ENCODE assay signal across 16 mouse cellular contexts in genomic region chr6:34716206-34716887, GRCm38 (mm10).
A peak's percentile ranks its signal among the peaks of the same experiment; 100 is the strongest.
DNase-seq lines count a peak whose midpoint lies in the region; ATAC-seq and TF ChIP-seq lines count a peak whose summit lies in the region.
"Had no signal": no experiment of that assay in that cellular context is flagged by ENCODE, and none has a peak within 500 bp of the region (broad histone marks: within the 10 kb centered on the region; RNA-seq: fewer than 3 reads in every experiment).

No protein-coding gene starts in this region.

- H3K27me3 ChIP-seq in heart, embryonic 13.5 days (replicated peaks): no peaks in the 10 kb centered on the region
- H3K27me3 ChIP-seq in heart, adult 2 months (ENCODE audit: control insufficient read depth, insufficient read depth, low read length): no peaks in the 10 kb centered on the region
- H3K27me3 ChIP-seq in lung, embryonic 15.5 days: no peaks in the 10 kb centered on the region
- H3K27me3 ChIP-seq in myocyte (ENCODE audit: control insufficient read depth, insufficient read depth, insufficient read length): no peaks in the 10 kb centered on the region
- H3K27me3 ChIP-seq in limb, embryonic 10.5 days (ENCODE audit: low read depth, poor library complexity, severe bottlenecking): no peaks in the 10 kb centered on the region

- H3K79me2 ChIP-seq in heart, adult 2 months (replicated peaks; ENCODE audit: control insufficient read depth, insufficient read depth, low read length): no peaks in the 10 kb centered on the region
- H3K79me2 ChIP-seq in myocyte (ENCODE audit: control insufficient read depth, insufficient read depth): peaks cover 100% of the 10 kb centered on the region

- no peak for TF ChIP-seq EP300 in heart, adult 2 months (IDR thresholded peaks at IDR 0.05; ENCODE audit: insufficient read depth, low read depth, low read length)

- peaks cover 10% of the 10 kb centered on the region; the same call in 1 of the 2 replicates for H3K36me3 ChIP-seq in heart, embryonic 13.5 days
- peaks cover 16% of the 10 kb centered on the region for H3K36me3 ChIP-seq in heart, adult 2 months (ENCODE audit: control insufficient read depth, insufficient read depth, low read length)
- no peaks in the 10 kb centered on the region for H3K36me3 ChIP-seq in lung, embryonic 15.5 days
- peaks cover 22% of the 10 kb centered on the region for H3K36me3 ChIP-seq in myocyte (ENCODE audit: control insufficient read depth, insufficient read depth)
- H3K36me3 ChIP-seq in limb, embryonic 10.5 days: peaks cover 11% of the 10 kb centered on the region

- no peak for DNase-seq in heart, adult 2 months
- no peak for DNase-seq in lung, adult 2 months
- DNase-seq in limb, embryonic 10.5 days (ENCODE audit: low spot score): no peak
- DNase-seq: adrenal gland, postnatal 36 days; cerebellum, adult 9-11 months; kidney, postnatal 25 days; retina, postnatal 1 day; thymus, postnatal 25 days had no signal

- H3ac ChIP-seq in myocyte (ENCODE audit: control insufficient read depth, insufficient read length): no peak overlapping the region

- H3K9ac ChIP-seq in heart, embryonic 13.5 days: no peak overlapping the region
- H3K9ac ChIP-seq in heart, adult 2 months (ENCODE audit: low read depth, low read length): no peak overlapping the region
- no peak overlapping the region for H3K9ac ChIP-seq in lung, embryonic 15.5 days

- no peak for ATAC-seq in heart, embryonic 13.5 days (ENCODE audit: extremely low read depth, insufficient number of reproducible peaks, low FRiP score, low TSS enrichment)
- ATAC-seq in lung, embryonic 15.5 days (ENCODE audit: borderline replicate concordance, extremely low read depth, low FRiP score, low TSS enrichment): no peak
- 0 out of 2 replicates have a peak, but pooled peaks have one; percentile 32 for ATAC-seq in common myeloid progenitor, adult 5-6 weeks (replicated peaks; ENCODE audit: low read depth, poor library complexity, severe bottlenecking)
- no peak for ATAC-seq in erythroid progenitor cell, adult 5-6 weeks (replicated peaks; ENCODE audit: low FRiP score, poor library complexity, severe bottlenecking)
- ATAC-seq: activated CD4-positive, CD25-positive, alpha-beta regulatory T cell, adult 4 months; forebrain, embryonic 16.5 days had no signal

- H3K4me1 ChIP-seq in heart, embryonic 13.5 days: peaks cover 97% of the 10 kb centered on the region
- peaks cover 21% of the 10 kb centered on the region for H3K4me1 ChIP-seq in heart, adult 2 months (ENCODE audit: control insufficient read depth, insufficient read depth, low read length)
- peaks cover 60% of the 10 kb centered on the region for H3K4me1 ChIP-seq in lung, embryonic 15.5 days
- peaks cover 25% of the 10 kb centered on the region for H3K4me1 ChIP-seq in lung, adult 2 months (ENCODE audit: control insufficient read depth, insufficient read depth, low read length)
- peaks cover 61% of the 10 kb centered on the region for H3K4me1 ChIP-seq in limb, embryonic 10.5 days

- no peak overlapping the region for H3K4me3 ChIP-seq in heart, embryonic 13.5 days
- no peak overlapping the region for H3K4me3 ChIP-seq in heart, adult 2 months
- no peak overlapping the region for H3K4me3 ChIP-seq in lung, embryonic 15.5 days
- H3K4me3 ChIP-seq in lung, adult 2 months (replicated peaks; ENCODE audit: extremely low read depth, low read depth, low read length): no peak overlapping the region
- no peak overlapping the region for H3K4me3 ChIP-seq in myocyte
- H3K4me3 ChIP-seq in limb, embryonic 10.5 days: no peak overlapping the region

- TF ChIP-seq POLR2A in heart, adult 2 months (IDR thresholded peaks at IDR 0.05; ENCODE audit: insufficient read depth, low read depth, low read length): no peak
- TF ChIP-seq POLR2A in lung, adult 2 months (IDR thresholded peaks at IDR 0.05; ENCODE audit: borderline replicate concordance, extremely low read depth, low read depth, low read length): no peak
- TF ChIP-seq POLR2A in myocyte (IDR thresholded peaks at IDR 0.05; ENCODE audit: insufficient read length, low read depth): no peak

- H3K9me3 ChIP-seq in heart, embryonic 13.5 days: no peaks in the 10 kb centered on the region
- no peaks in the 10 kb centered on the region for H3K9me3 ChIP-seq in lung, embryonic 15.5 days
- no peaks in the 10 kb centered on the region for H3K9me3 ChIP-seq in limb, embryonic 10.5 days (replicated peaks)

- intact Hi-C loops in heart, adult 2 months (cut with DNase I): no loop called here

- no peak overlapping the region; the same call in 1 of the 2 replicates for H3K4me2 ChIP-seq in heart, embryonic 13.5 days
- no peak overlapping the region for H3K4me2 ChIP-seq in lung, embryonic 15.5 days
- peak overlapping the region; percentile 58 for H3K4me2 ChIP-seq in myocyte (ENCODE audit: low read depth)
- H3K4me2 ChIP-seq: midbrain, embryonic 11.5 days had no signal

- TF ChIP-seq CTCF in heart, adult 2 months (IDR thresholded peaks at IDR 0.05): no peak
- TF ChIP-seq CTCF in lung, adult 2 months (IDR thresholded peaks at IDR 0.05; ENCODE audit: insufficient read depth, low read length): no peak

- peak overlapping the region; percentile 88 for H3K27ac ChIP-seq in heart, embryonic 13.5 days (replicated peaks)
- H3K27ac ChIP-seq in heart, adult 2 months: no peak overlapping the region
- peak overlapping the region; percentile 62; the same call in 1 of the 2 replicates for H3K27ac ChIP-seq in lung, embryonic 15.5 days
- no peak overlapping the region for H3K27ac ChIP-seq in limb, embryonic 10.5 days

- WGBS in heart, embryonic 13.5 days: 80% methylated on average over 9 of the region's 9 CpGs
- WGBS in heart, adult 2 months: 92% methylated on average over 9 of the region's 9 CpGs
- WGBS in lung, embryonic 15.5 days: 73% methylated on average over 9 of the region's 9 CpGs
- WGBS in lung, adult 2 months: 83% methylated on average over 9 of the region's 9 CpGs
- WGBS in limb, embryonic 10.5 days: 92% methylated on average over 9 of the region's 9 CpGs

TF ChIP-seq in myocyte, 11 proteins besides CTCF, POLR2A, EP300 and RAD21:
- TF ChIP-seq USF1 (IDR thresholded peaks at IDR 0.05; ENCODE audit: low read depth): no peak
- no peak for TF ChIP-seq MAX (IDR thresholded peaks at IDR 0.05; ENCODE audit: low read depth)
- no peak for TF ChIP-seq MYOG (IDR thresholded peaks at IDR 0.05; ENCODE audit: control insufficient read depth in 1 of 3, insufficient read depth in 1 of 3, insufficient read length in 2 of 3, low read depth in 2 of 3)
- TF ChIP-seq MYOD1 (IDR thresholded peaks at IDR 0.05; ENCODE audit: control insufficient read depth in 1 of 3, insufficient read length in 2 of 3, low read depth in 2 of 3): no peak
- no peak for TF ChIP-seq E2F4 (IDR thresholded peaks at IDR 0.05; ENCODE audit: insufficient read depth)
- no peak for TF ChIP-seq CEBPB (IDR thresholded peaks at IDR 0.05; ENCODE audit: insufficient read depth, poor library complexity, severe bottlenecking)
- no peak for TF ChIP-seq TCF3 (IDR thresholded peaks at IDR 0.05; ENCODE audit: insufficient read length, low read depth)
- no peak for TF ChIP-seq REST (IDR thresholded peaks at IDR 0.05; ENCODE audit: insufficient read depth, insufficient read length)
- TF ChIP-seq SRF (IDR thresholded peaks at IDR 0.05; ENCODE audit: control insufficient read depth, insufficient read length, low read depth): no peak
- no peak for TF ChIP-seq TCF12 (IDR thresholded peaks at IDR 0.05; ENCODE audit: insufficient read depth, poor library complexity, severe bottlenecking)
- no peak for TF ChIP-seq POLR2AphosphoS2 (IDR thresholded peaks at IDR 0.05; ENCODE audit: insufficient read length, low read depth)

Comparison
In these comparisons a context has a peak if more than half of its experiments do, and no peak if none do; other contexts are left out.
1. H3K27ac ChIP-seq: peak in heart, embryonic 13.5 days (single experiment) and lung, embryonic 15.5 days (single experiment); none in heart, adult 2 months (single experiment) and limb, embryonic 10.5 days (single experiment).